Mouse (Mus musculus): ENCODE results near the gene Imp3. TPM values are rescaled to one million over a fixed set of nuclear protein-coding genes. Genes with fewer than 3 reads are reported as not detected.

Imp3 gene
- polyA plus RNA-seq (2016; fragmentation: Nextera tagmentation; extraction: Ambion mirVana) = 71.1 and 76.1 TPM in 2 replicates

DNA sequence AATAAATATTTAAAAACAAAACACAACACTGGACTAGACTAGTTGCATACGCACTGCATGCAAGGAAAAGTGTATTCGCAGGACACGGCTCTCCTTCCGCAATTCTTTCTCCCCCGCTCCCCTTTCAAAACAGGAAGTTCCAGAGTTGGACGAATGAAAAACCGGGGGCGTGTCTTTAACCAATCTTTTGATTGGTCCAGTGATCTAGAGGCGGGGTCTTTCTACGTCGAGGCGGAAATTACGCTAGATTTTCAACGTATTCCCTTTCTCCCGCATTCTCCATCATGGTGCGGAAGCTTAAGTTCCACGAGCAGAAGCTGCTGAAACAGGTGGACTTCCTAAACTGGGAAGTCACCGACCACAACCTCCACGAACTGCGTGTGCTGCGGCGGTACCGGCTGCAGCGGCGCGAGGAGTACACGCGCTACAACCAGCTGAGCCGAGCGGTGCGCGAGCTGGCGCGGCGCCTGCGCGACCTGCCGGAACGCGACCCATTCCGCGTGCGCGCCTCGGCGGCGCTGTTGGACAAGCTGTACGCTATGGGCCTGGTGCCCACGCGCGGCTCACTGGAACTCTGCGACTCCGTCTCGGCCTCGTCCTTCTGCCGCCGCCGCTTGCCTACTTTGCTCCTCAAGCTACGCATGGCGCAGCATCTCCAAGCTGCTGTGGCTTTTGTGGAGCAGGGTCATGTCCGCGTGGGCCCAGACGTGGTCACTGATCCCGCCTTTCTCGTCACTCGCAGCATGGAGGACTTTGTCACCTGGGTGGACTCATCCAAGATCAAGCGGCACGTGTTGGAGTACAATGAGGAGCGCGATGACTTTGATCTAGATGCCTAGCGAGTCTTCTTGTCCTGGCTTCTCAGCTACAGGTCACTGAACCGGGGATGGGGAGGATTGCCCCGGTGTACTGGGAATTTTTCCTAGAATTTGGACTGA, at the start of gene Imp3:
Imp3 (plus strand) TSS at position 253 of the 938 bp plus-strand sequence.
- peaks cover 6% of the 10 kb centered on the region; the same call in 1 of the 2 replicates for H3K27me3 ChIP-seq (replicated peaks)

DNA sequence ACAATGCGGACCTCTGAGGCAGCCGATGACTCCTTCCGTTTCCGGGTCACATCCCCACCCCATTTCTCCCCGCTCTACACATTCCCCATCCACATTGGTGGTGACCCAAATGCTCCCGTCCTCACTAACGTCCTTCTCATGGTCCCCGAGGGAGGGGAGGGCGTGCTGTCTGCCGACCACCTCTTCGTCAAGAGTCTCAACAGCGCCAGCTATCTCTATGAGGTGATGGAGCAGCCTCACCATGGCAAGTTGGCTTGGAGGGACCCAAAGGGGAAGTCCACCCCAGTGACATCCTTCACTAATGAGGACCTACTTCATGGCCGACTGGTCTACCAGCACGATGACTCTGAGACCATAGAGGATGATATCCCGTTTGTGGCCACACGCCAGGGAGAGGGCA, 49.7 kb upstream of the Imp3 start:
- no peak for ATAC-seq

More for the DNA sequence above, at the start of gene Imp3:
- Histone ChIP-seq H3K4me3 (peak within 1 kb of the TSS; percentile 94), H3K27ac (peak within 1 kb of the TSS; percentile 88), H3K4me1 (peaks cover 27% of the 10 kb centered on the region), H3K9me3 (replicated peaks) (no peaks in the 10 kb centered on the region), H3K4me2 (peak within 1 kb of the TSS; percentile 95), H3K36me3 (peaks cover 13% of the 10 kb centered on the region; the same call in 1 of the 2 replicates), H3K9ac (peak within 1 kb of the TSS; percentile 85)
- ATAC-seq = peak; percentile 91
- WGBS (ENCODE audit: insufficient replicate concordance) = under 1% methylated on average over 73 of the region's 73 CpGs

DNA sequence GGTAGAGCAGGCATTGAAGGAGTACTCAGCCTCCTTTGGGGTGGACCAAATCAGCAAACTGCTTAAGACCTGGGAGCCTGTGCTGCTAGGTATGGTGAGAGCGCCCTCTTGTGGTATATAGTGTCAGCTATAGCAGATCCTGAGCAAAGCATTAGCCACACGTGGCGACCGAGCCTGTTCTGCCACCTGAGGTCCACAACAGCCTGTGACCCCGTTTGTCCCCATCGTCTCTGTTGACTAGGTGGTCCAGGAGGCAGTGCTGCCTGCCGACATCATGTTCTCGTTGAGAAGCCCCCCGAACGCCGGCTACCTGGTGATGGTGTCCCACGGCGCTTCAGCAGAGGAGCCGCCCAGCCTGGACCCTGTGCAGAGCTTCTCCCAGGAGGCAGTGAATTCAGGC, 47.5 kb upstream of the Imp3 start:
- no peaks in the 10 kb centered on the region for H3K36me3 ChIP-seq
- ATAC-seq = peak; percentile 40; the same call in 1 of the 2 replicates
- peaks cover 10% of the 10 kb centered on the region; the same call in 1 of the 2 replicates for H3K4me1 ChIP-seq
- H3K9me3 ChIP-seq (replicated peaks) = no peaks in the 10 kb centered on the region
- no peak overlapping the region for H3K27ac ChIP-seq
- no peak overlapping the region for H3K9ac ChIP-seq
- H3K4me2 ChIP-seq = peak overlapping the region; percentile 51
- peaks cover 5% of the 10 kb centered on the region; the same call in 1 of the 2 replicates for H3K27me3 ChIP-seq (replicated peaks)
- 10% methylated on average over 14 of the region's 14 CpGs for WGBS (ENCODE audit: insufficient replicate concordance)
- no peak overlapping the region for H3K4me3 ChIP-seq

More for the DNA sequence above, 49.7 kb upstream of the Imp3 start:
- no peak overlapping the region for H3K27ac ChIP-seq
- H3K27me3 ChIP-seq (replicated peaks) = peaks cover 5% of the 10 kb centered on the region; the same call in 1 of the 2 replicates
- 81% methylated on average over 16 of the region's 16 CpGs for WGBS (ENCODE audit: insufficient replicate concordance)
- H3K36me3 ChIP-seq = no peaks in the 10 kb centered on the region
- H3K4me1 ChIP-seq = peaks cover 10% of the 10 kb centered on the region; the same call in 1 of the 2 replicates
- H3K9me3 ChIP-seq (replicated peaks) = no peaks in the 10 kb centered on the region
- H3K4me3 ChIP-seq = no peak overlapping the region
- no peak overlapping the region for H3K9ac ChIP-seq
- no peak overlapping the region for H3K4me2 ChIP-seq

DNA sequence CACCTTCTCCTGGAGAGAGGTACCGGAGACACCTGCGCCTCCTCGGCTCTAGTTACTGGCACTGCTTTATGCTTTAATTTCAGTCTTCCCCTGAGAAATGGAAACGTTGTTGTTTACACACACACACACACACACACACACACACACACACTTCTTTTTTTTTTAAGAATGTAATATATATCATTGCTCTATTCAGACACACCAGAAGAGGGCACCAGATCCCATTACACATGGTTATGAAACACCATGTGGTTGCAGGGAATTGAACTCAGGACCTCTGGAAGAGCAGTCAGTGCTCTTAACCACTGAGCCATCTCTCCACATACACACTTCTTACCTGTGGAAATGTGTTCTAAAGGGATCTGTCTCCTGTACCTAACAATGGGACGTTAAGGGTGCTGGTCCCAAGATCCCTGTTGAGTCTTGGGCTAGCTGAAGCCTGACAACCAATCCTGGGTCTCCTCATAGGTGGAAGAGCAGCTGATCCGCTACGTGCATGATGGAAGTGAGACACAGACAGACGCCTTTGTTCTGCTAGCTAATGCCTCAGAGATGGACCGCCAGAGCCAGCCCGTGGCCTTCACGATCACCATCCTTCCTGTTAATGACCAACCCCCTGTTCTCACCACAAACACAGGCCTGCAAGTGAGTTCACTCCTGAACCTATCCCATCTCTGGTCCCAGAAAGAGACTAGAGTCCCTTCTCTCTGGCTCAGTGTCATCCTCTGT, 46.6 kb upstream of the Imp3 start:
- peaks cover 7% of the 10 kb centered on the region; the same call in 1 of the 2 replicates for H3K27me3 ChIP-seq (replicated peaks)
- ATAC-seq = no peak
- H3K9me3 ChIP-seq (replicated peaks) = no peaks in the 10 kb centered on the region
- H3K4me1 ChIP-seq = peaks cover 10% of the 10 kb centered on the region; the same call in 1 of the 2 replicates
- H3K9ac ChIP-seq = no peak overlapping the region
- 48% methylated on average over 11 of the region's 11 CpGs for WGBS (ENCODE audit: insufficient replicate concordance)
- H3K4me3 ChIP-seq = no peak overlapping the region
- H3K36me3 ChIP-seq = no peaks in the 10 kb centered on the region
- no peak overlapping the region for H3K27ac ChIP-seq
- 0 out of 2 replicates have a peak overlapping the region, but pooled peaks have one; percentile 51 for H3K4me2 ChIP-seq

DNA sequence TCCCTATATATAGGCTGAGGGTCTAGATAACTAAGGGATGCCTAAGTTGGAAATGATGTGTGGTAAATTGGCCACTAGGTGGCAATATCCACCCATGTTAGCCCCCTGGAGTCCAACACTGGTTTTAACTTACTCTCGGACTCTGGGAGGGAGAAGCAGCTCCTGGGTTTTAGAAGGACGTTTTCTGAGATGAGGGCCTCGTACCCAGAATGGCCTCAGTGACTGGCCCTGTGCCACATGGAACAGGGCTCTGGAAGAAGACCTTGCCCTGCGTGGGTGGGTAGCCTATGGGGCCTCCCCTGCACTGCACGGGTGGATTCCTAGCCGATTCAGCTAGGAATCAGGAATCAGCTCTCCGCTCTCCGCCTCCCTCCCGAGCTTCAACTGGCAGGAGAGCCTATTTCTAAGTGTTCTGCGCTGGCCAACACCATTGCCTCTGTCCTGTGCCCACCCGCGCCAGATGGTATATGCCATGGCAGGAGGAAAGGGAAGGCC, 45.7 kb upstream of the Imp3 start:
- Histone ChIP-seq H3K9ac (no peak overlapping the region), H3K36me3 (no peaks in the 10 kb centered on the region), H3K4me3 (no peak overlapping the region), H3K27me3 (replicated peaks) (peaks cover 11% of the 10 kb centered on the region; the same call in 1 of the 2 replicates), H3K4me1 (peaks cover 10% of the 10 kb centered on the region; the same call in 1 of the 2 replicates), H3K4me2 (peak overlapping the region; percentile 40), H3K27ac (no peak overlapping the region), H3K9me3 (replicated peaks) (no peaks in the 10 kb centered on the region)
- no peak for ATAC-seq
- whole genome bisulfite sequencing (ENCODE audit: insufficient replicate concordance) = 37% methylated on average over 12 of the region's 12 CpGs

DNA sequence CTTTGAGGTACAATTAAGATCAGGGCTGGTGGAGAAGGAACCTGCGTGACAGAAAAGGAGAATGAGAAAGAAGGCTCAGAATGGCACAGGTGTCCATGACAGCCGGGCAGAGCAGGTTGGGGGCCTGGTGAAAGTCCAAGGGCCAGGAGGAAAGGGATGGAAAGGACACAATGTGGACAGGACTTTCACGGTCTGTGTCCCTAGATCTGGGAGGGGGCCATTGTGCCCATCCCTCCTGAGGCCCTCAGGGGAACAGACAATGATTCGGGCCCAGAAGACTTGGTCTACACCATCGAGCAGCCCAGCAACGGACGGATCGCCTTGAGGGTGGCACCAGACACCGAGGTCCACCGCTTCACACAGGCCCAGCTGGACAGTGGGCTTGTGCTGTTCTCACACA, 45.2 kb upstream of the Imp3 start:
- Histone ChIP-seq H3K36me3 (no peaks in the 10 kb centered on the region), H3K4me3 (no peak overlapping the region)
- no peak for ATAC-seq

DNA sequence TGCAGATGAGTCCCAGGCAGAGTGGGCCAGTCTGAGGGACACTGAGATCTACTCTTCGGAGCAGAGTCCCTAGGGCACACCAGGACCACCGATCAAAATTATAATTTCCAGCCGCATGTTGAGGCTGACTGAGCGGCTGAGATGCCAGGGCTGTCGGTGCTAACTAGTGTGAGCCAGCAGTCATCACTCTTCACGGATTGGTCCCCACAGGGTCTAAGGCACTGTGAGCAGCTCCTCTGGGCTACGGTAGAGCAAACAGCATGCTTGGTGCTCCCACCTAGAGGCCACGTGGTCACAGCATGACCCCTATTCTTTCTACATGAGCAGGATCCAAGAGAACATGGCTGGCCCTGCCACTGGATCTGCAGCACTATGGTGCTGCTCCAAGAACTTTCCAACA, 44.0 kb upstream of the Imp3 start:
- H3K4me1 ChIP-seq = peaks cover 10% of the 10 kb centered on the region; the same call in 1 of the 2 replicates
- H3K9ac ChIP-seq = no peak overlapping the region
- no peak for ATAC-seq
- no peak overlapping the region for H3K4me2 ChIP-seq
- H3K27ac ChIP-seq = no peak overlapping the region
- no peaks in the 10 kb centered on the region for H3K9me3 ChIP-seq (replicated peaks)
- H3K4me3 ChIP-seq = no peak overlapping the region
- no peaks in the 10 kb centered on the region for H3K36me3 ChIP-seq
- WGBS (ENCODE audit: insufficient replicate concordance) = 57% methylated on average over 8 of the region's 8 CpGs
- peaks cover 11% of the 10 kb centered on the region; the same call in 1 of the 2 replicates for H3K27me3 ChIP-seq (replicated peaks)

More for the DNA sequence above, 45.2 kb upstream of the Imp3 start:
- 68% methylated on average over 10 of the region's 10 CpGs for WGBS (ENCODE audit: insufficient replicate concordance)
- H3K9ac ChIP-seq = no peak overlapping the region
- peaks cover 11% of the 10 kb centered on the region; the same call in 1 of the 2 replicates for H3K27me3 ChIP-seq (replicated peaks)
- no peak overlapping the region for H3K4me2 ChIP-seq
- H3K27ac ChIP-seq = no peak overlapping the region
- peaks cover 10% of the 10 kb centered on the region; the same call in 1 of the 2 replicates for H3K4me1 ChIP-seq
- no peaks in the 10 kb centered on the region for H3K9me3 ChIP-seq (replicated peaks)

DNA sequence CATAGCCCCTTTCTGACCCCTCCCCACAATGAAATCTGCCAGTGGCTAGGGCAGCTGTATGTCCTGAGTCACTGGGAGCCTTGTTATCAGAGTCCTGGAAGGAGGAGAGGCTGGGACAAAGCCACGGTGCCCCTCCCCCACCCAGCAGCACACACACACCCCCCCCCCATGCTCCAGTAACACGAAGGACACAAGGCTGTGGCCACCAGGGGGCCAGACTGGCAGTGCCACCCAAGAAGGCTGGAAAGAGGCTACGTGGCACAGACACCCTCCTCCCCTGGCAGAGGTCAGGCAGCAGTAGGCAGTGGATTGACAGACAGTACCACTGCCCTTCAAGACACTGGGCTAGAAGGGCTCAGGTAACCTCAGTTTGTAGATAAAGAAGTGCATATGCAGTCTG, 43.3 kb upstream of the Imp3 start:
- Histone ChIP-seq H3K4me3 (no peak overlapping the region), H3K9ac (no peak overlapping the region), H3K4me2 (no peak overlapping the region), H3K9me3 (replicated peaks) (no peaks in the 10 kb centered on the region), H3K27ac (no peak overlapping the region), H3K36me3 (no peaks in the 10 kb centered on the region), H3K27me3 (replicated peaks) (peaks cover 11% of the 10 kb centered on the region; the same call in 1 of the 2 replicates), H3K4me1 (peaks cover 12% of the 10 kb centered on the region; the same call in 1 of the 2 replicates)
- no peak for ATAC-seq
- 16% methylated on average over 3 of the region's 3 CpGs for WGBS (ENCODE audit: insufficient replicate concordance)

DNA sequence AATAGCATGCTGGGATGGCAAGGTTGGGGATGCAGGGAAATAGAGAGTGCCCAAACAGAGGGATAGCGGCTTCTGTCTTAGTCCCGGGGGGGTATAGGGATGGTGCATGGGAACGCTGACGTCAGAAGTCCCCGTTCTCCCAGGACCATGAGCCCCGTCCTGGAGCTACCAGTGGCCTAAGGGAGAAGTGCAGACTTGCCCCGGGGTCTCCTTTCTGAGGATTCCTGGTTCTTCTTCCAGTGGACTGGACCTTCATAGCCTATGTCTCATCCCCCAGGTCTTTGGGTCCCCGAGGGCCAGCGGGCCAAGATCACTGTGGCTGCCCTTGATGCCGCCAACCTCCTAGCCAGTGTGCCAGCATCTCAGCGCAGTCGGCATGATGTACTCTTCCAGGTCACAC, 40.5 kb upstream of the Imp3 start:
- no peak overlapping the region for H3K4me2 ChIP-seq
- peaks cover 6% of the 10 kb centered on the region; the same call in 1 of the 2 replicates for H3K27me3 ChIP-seq (replicated peaks)
- H3K9ac ChIP-seq = no peak overlapping the region
- no peak overlapping the region for H3K4me3 ChIP-seq
- 81% methylated on average over 12 of the region's 12 CpGs for whole genome bisulfite sequencing (ENCODE audit: insufficient replicate concordance)
- H3K9me3 ChIP-seq (replicated peaks) = no peaks in the 10 kb centered on the region
- no peak for ATAC-seq
- H3K4me1 ChIP-seq = peaks cover 4% of the 10 kb centered on the region; the same call in 1 of the 2 replicates
- no peaks in the 10 kb centered on the region for H3K36me3 ChIP-seq
- H3K27ac ChIP-seq = no peak overlapping the region

DNA sequence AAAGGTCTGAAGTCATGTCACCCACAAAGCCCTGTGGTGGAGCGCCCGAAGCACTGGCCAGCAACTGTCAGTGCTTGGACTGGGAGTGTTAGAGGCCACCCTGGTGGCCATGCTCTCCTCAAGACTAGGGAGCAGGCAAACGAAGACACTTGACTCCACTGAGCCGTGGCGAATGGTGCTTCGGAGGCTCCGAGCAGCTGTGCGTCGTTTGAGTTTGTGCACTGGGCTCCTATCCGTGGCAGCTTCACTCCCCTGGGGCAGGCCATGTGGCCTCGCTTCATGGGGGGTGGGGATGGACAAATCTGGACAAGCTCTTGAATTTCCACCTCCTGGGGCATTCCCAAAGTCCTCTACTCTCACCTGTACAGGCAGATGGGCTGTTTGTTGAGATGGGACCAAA, 37.9 kb upstream of the Imp3 start:
- no peak overlapping the region for H3K9ac ChIP-seq
- WGBS (ENCODE audit: insufficient replicate concordance) = 79% methylated on average over 11 of the region's 11 CpGs
- H3K36me3 ChIP-seq = no peaks in the 10 kb centered on the region
- no peaks in the 10 kb centered on the region for H3K9me3 ChIP-seq (replicated peaks)
- no peak overlapping the region for H3K4me2 ChIP-seq
- no peak overlapping the region for H3K27ac ChIP-seq
- 0 out of 2 replicates have a peak, but pooled peaks cover 2% of the 10 kb centered on the region for H3K4me1 ChIP-seq
- no peak overlapping the region for H3K4me3 ChIP-seq
- 0 out of 2 replicates have a peak, but pooled peaks cover 6% of the 10 kb centered on the region for H3K27me3 ChIP-seq (replicated peaks)
- no peak for ATAC-seq

DNA sequence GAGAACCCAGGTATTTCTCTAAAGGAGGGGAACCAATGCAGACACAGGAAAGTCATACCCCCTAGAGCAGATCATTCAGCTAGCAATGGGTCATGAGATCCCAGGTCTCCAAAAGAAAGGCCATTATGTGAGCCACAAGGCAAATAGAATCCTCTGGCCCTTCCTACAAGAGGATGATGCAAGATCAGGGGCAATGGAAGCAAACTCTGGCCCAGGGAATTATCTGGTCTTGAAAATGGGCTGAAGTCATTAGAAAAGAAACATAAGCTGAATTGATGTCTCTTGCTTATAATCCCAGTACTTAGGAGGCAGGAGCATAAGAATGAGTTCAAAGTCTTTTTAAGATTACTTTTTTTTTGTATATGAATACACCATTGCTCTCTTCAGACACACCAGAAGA, 37.2 kb upstream of the Imp3 start:
- Histone ChIP-seq H3K27me3 (replicated peaks) (0 out of 2 replicates have a peak, but pooled peaks cover 4% of the 10 kb centered on the region), H3K36me3 (no peaks in the 10 kb centered on the region)
- ATAC-seq = no peak

More for the DNA sequence above, 37.2 kb upstream of the Imp3 start:
- no peak overlapping the region for H3K4me3 ChIP-seq
- H3K27ac ChIP-seq = no peak overlapping the region
- 0 out of 2 replicates have a peak, but pooled peaks cover 2% of the 10 kb centered on the region for H3K4me1 ChIP-seq
- H3K9ac ChIP-seq = no peak overlapping the region
- no peak overlapping the region for H3K4me2 ChIP-seq
- no peaks in the 10 kb centered on the region for H3K9me3 ChIP-seq (replicated peaks)

All from liver, embryonic 12.5 days (tissue).